Mouse (Mus musculus) C2C12 (cell line): ENCODE results near the gene Rbl1. TPM values are rescaled to one million over a fixed set of nuclear protein-coding genes. Genes with fewer than 3 reads are reported as not detected.

Experiments
- H3K27me3 ChIP-seq: one replicate; pipeline ENCODE4 v1.6.1; 2011; ENCODE audit not compliant: control insufficient read depth, insufficient read depth, insufficient read length
- H3K36me3 ChIP-seq: one replicate; pipeline ENCODE4 v1.6.1; 2011; ENCODE audit not compliant: control insufficient read depth, insufficient read depth
- H3K4me3 ChIP-seq: one replicate; pipeline ENCODE4 v1.5.1; 2011; ENCODE audit warnings: mild to moderate bottlenecking, control low read depth; ENCODE audit not compliant: poor library complexity, insufficient read depth, severe bottlenecking
- H3K79me2 ChIP-seq: one replicate; pipeline ENCODE4 v1.6.1; 2011; ENCODE audit not compliant: control insufficient read depth, insufficient read depth
- H3K79me3 ChIP-seq: one replicate; pipeline ENCODE4 v1.6.1; 2011; ENCODE audit warnings: low read depth, control low read depth
- H3ac ChIP-seq: one replicate; pipeline ENCODE3; 2011; ENCODE audit warnings: low read depth; ENCODE audit not compliant: control insufficient read depth, insufficient read length
- CEBPB ChIP-seq: IDR thresholded peaks from one replicate; pipeline ENCODE4 v1.6.1; 2011; ENCODE audit warnings: low read depth, mild to moderate bottlenecking, control low read depth, moderate library complexity
- CTCF ChIP-seq: IDR thresholded peaks from one replicate; pipeline ENCODE4 v1.5.1; 2011; ENCODE audit not compliant: control insufficient read depth, insufficient read depth, insufficient read length
- FOSL1 ChIP-seq: IDR thresholded peaks from one replicate; pipeline ENCODE4 v1.8.0; 2011; ENCODE audit warnings: mild to moderate bottlenecking, low read length; ENCODE audit not compliant: poor library complexity, insufficient read depth, severe bottlenecking
- MAX ChIP-seq: IDR thresholded peaks from one replicate; pipeline ENCODE4 v1.6.1; 2011; ENCODE audit warnings: mild to moderate bottlenecking, control low read depth
- MYOD1 ChIP-seq: IDR thresholded peaks from one replicate; pipeline ENCODE4 v1.6.1; 2011; ENCODE audit warnings: low read depth; ENCODE audit not compliant: control insufficient read depth, insufficient read length
- MYOG ChIP-seq: IDR thresholded peaks from one replicate; pipeline ENCODE4 v1.6.1; 2011; ENCODE audit not compliant: control insufficient read depth, insufficient read length; ENCODE audit errors: extremely low read depth
- USF1 ChIP-seq: IDR thresholded peaks from one replicate; pipeline ENCODE4 v1.6.1; 2011; ENCODE audit warnings: low read depth, mild to moderate bottlenecking, control low read depth, moderate library complexity
- polyA plus RNA-seq: library from polyadenylated mRNA; unstranded; fragments of >200 nt; fragmentation: generic; extraction: Trizol; gene quantifications from one replicate; pipeline ENCODE4 v1.2.1, GENCODE M21; 2012; ENCODE audit warnings: missing spikeins

Rbl1 gene
- polyA plus RNA-seq, 1 experiment: 7.7 TPM

DNA sequence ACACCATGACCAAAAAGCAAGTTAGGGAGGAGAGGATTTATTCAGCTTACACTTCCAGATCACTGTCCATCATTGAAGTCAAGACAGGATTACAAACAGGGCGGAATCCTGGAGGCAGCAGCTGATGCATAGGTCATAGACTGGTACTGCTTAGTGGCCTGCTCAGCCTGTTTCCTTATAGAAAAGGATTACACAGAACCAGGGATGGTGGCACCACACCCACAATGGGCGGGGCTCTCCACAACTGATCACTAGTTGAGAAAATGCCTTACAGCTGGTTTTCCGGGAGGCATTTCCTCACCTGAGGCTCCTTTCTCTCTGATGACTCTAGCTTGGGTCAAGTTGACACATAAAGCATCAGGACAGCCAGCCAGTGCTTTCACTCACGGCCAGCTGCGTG, 55.9 kb downstream of the Rbl1 start:
- Histone ChIP-seq H3K4me3 (no peak overlapping the region), H3K79me3 (no peaks in the 10 kb centered on the region), H3K27me3 (no peaks in the 10 kb centered on the region), H3ac (no peak overlapping the region), H3K79me2 (no peaks in the 10 kb centered on the region), H3K36me3 (peaks cover 69% of the 10 kb centered on the region)
- no peak for TF ChIP-seq CTCF
- TF ChIP-seq MYOD1: no peak
- no peak for TF ChIP-seq USF1
- no peak for TF ChIP-seq MAX
- no peak for TF ChIP-seq MYOG
- no peak for TF ChIP-seq CEBPB
- TF ChIP-seq FOSL1: no peak

DNA sequence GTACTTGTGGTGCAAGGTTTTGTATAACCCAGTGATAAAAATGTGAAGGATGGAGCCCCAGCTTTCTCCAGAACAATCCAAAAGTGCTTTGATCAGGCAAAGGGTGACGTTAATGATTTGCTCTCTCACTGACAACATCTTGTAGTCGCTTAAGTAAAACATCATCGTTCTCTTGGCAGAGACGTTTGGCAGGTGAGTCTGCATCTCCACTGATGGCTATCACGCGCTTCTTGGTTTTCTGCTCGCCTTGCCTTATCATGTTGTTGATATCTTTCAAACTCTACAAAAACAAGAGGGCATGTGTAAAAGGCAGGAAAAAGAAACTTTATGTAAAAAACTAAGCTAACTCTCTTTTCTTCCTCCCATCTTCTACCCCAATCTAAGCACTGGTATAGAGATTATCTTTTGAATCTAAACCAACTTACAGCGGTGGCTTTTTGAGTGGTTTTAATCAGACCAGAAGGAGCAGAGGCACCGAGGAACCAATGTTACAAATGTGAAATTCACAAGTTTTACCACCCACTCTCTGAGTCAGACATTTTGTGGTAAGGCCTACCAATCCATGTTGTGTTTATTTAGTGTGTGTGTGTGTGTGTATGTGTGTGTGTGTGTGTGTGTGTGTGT, 56.8 kb downstream of the Rbl1 start:
- H3ac ChIP-seq: no peak overlapping the region
- no peaks in the 10 kb centered on the region for H3K27me3 ChIP-seq
- no peaks in the 10 kb centered on the region for H3K79me3 ChIP-seq
- H3K79me2 ChIP-seq: no peaks in the 10 kb centered on the region
- no peak for TF ChIP-seq USF1
- TF ChIP-seq CTCF: no peak
- TF ChIP-seq MYOG: no peak
- peak; percentile 18 for TF ChIP-seq MYOD1
- H3K4me3 ChIP-seq: no peak overlapping the region
- H3K36me3 ChIP-seq: peaks cover 62% of the 10 kb centered on the region

DNA sequence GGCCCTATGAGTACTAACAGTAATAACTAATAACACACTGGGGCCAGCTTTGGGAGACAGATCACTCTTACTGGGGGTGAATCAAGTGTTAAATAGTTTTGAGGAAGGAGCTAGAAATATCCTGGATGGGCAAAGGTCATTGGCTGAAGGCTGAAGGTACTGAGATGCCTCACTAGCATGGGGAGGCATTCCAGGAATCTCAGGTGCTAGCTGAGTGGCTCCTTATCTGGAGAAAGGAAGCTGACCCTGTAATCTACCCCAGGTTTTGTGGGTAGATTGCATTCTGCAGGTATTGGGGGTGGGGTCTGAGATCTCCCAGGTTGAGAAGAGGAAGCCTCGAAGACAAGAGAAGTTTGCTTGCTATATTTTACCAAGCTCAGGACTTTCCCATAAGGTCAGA, 59.2 kb downstream of the Rbl1 start:
- Histone ChIP-seq H3K4me3 (no peak overlapping the region), H3K79me2 (no peaks in the 10 kb centered on the region), H3K27me3 (no peaks in the 10 kb centered on the region), H3K36me3 (peaks cover 45% of the 10 kb centered on the region), H3ac (no peak overlapping the region), H3K79me3 (no peaks in the 10 kb centered on the region)
- no peak for TF ChIP-seq USF1
- TF ChIP-seq MAX: no peak
- no peak for TF ChIP-seq MYOD1
- no peak for TF ChIP-seq FOSL1
- TF ChIP-seq CTCF: no peak
- no peak for TF ChIP-seq CEBPB
- no peak for TF ChIP-seq MYOG

DNA sequence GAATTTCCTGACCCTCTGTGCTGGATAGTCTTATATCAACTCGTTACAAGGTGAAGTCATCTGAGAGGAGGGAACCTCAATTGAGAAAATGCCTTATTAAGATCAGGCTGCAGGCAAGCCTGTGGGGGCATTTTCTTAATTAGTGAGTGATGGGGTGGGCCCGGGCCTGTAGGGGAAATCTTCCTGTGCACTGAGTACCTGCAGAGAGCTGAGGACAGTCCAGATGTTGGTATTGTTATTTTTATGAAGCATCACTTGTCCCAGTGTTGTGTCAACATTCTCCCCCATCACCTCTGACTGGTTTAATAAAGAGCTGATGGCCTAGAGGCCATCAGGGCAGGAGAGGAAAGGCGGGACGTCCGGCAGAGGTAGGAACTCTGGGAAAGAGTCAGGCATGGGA, 60.2 kb downstream of the Rbl1 start:
- TF ChIP-seq MYOD1 (no peak), FOSL1 (no peak), CTCF (no peak), USF1 (no peak)
- Histone ChIP-seq H3K4me3 (no peak overlapping the region), H3K79me3 (no peaks in the 10 kb centered on the region), H3ac (no peak overlapping the region), H3K79me2 (no peaks in the 10 kb centered on the region), H3K36me3 (peaks cover 35% of the 10 kb centered on the region), H3K27me3 (no peaks in the 10 kb centered on the region)

DNA sequence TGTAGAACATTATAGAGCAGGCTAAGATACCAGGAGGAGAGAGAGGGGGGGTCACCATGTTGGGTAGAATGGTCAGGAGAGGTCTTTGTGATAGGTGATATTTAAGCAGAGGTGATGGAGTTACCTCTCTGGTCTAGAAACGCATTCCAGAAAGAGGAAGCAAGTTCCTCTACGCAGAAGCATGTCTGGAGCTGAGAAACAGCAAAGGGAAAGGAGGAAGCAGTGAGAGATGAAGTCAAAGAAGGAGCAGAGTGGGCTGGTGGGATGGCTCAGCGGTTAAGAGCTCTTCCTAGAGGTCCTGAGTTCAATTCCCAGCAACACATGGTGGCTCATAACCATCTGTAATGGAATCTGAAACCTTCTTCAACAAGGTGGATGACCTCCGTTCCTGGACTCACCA, 62.4 kb downstream of the Rbl1 start:
- no peak for TF ChIP-seq MYOG
- TF ChIP-seq USF1: no peak
- no peak for TF ChIP-seq FOSL1
- no peak for TF ChIP-seq MYOD1
- TF ChIP-seq CEBPB: no peak
- TF ChIP-seq MAX: no peak
- TF ChIP-seq CTCF: no peak
- peaks cover 17% of the 10 kb centered on the region for H3K36me3 ChIP-seq

DNA sequence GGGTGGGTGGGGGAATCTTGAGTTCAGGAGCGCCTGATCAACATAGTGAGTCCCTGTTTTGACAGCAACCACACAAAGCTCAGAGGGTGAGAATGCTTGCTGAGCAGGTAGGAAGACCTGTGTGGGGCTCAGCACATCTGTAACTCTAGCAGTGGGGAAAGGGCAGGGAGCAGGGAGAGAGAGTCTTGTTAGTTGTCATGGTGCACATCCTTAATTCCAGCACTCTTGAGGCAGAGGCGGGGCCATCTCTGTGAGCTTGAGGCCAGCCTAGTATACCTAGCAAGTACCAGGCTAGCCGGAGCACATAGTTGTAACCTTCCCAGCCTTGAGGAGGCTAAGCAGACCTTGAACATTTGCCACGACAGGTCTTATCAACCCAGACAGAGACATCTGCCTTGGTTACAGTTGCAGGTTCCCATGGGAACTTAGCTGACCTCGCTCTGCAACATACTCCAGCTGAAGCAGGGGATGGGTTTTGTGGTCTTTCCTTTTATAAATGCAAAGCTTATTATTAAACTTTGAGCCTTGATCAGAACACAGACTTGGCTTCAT, 65.0 kb downstream of the Rbl1 start:
- no peaks in the 10 kb centered on the region for H3K27me3 ChIP-seq
- H3ac ChIP-seq: no peak overlapping the region
- peaks cover 2% of the 10 kb centered on the region for H3K79me3 ChIP-seq
- H3K4me3 ChIP-seq: no peak overlapping the region
- TF ChIP-seq CTCF (no peak), USF1 (no peak), MAX (no peak), MYOD1 (no peak), FOSL1 (no peak), MYOG (no peak), CEBPB (no peak)
- no peaks in the 10 kb centered on the region for H3K36me3 ChIP-seq
- H3K79me2 ChIP-seq: peaks cover 5% of the 10 kb centered on the region

More for the DNA sequence above, 62.4 kb downstream of the Rbl1 start:
- H3K4me3 ChIP-seq: no peak overlapping the region
- no peak overlapping the region for H3ac ChIP-seq
- no peaks in the 10 kb centered on the region for H3K79me2 ChIP-seq
- no peaks in the 10 kb centered on the region for H3K27me3 ChIP-seq
- no peaks in the 10 kb centered on the region for H3K79me3 ChIP-seq
